Mouse (Mus musculus): ENCODE results near the gene Eepd1. TPM values are rescaled to one million over a fixed set of nuclear protein-coding genes. Genes with fewer than 3 reads are reported as not detected.

The Eepd1 gene
- polyA plus RNA-seq, 1 experiment from 2014 or later = 16.8 TPM

- Histone ChIP-seq H3K4me1 (replicated peaks; ENCODE audit: control insufficient read depth, insufficient read depth) (no peaks in the 10 kb centered on the region), H3K27me3 (ENCODE audit: control insufficient read depth, insufficient read depth, low read length) (no peaks in the 10 kb centered on the region), H3K9ac (ENCODE audit: low read length) (no peak overlapping the region), H3K4me3 (ENCODE audit: low read depth, low read length) (no peak overlapping the region), H3K4me2 (replicated peaks; ENCODE audit: low read depth) (no peak overlapping the region), H3K27ac (replicated peaks) (no peak overlapping the region), H3K36me3 (ENCODE audit: control insufficient read depth, insufficient read depth, low read length) (no peaks in the 10 kb centered on the region), H3K9me3 (ENCODE audit: control insufficient read depth, low read length) (no peaks in the 10 kb centered on the region)
- WGBS = 62% methylated on average over 7 of the region's 7 CpGs
- ATAC-seq (ENCODE audit: low FRiP score, low TSS enrichment) = no peak
- DNase-seq (ENCODE audit: low spot score) = no peak
- no peak for TF ChIP-seq CTCF (IDR thresholded peaks at IDR 0.05; ENCODE audit: low read depth)
- TF ChIP-seq EP300 (optimal IDR thresholded peaks at IDR 0.05) = no peak
Observed at GRCm38 (mm10) chr9:25527359-25528038, 46.2 kb downstream of the Eepd1 start.

DNA sequence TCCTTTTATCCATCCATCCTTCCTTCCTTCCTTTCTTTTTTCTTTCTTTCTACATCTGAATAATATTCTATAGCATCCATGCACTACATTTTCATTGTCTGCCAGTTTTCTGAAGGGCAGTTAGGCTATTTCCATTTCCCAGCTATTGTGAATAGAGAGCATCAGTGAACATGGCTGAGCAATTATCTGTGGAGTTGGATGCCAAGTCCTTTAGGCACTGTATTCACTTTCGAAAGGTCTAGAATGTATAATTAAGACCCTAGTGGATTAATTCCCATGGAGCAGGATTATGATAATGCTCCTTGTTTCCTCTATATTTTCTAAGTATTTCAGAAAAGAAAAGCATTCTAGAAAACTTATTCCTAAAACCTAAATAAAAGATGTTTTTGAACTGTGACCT, 50.3 kb downstream of the Eepd1 start:
- H3K36me3 ChIP-seq (ENCODE audit: control insufficient read depth, insufficient read depth, low read length) = no peaks in the 10 kb centered on the region
- H3K4me1 ChIP-seq (replicated peaks; ENCODE audit: control insufficient read depth, insufficient read depth) = no peaks in the 10 kb centered on the region
- ATAC-seq (ENCODE audit: low FRiP score, low TSS enrichment) = no peak
- no peak for DNase-seq (ENCODE audit: low spot score)
- no peaks in the 10 kb centered on the region for H3K27me3 ChIP-seq (ENCODE audit: control insufficient read depth, insufficient read depth, low read length)
- H3K9me3 ChIP-seq (ENCODE audit: control insufficient read depth, low read length) = no peaks in the 10 kb centered on the region
- no peak overlapping the region for H3K9ac ChIP-seq (ENCODE audit: low read length)
- 63% methylated on average over 1 of the region's 1 CpGs for WGBS
- no peak for TF ChIP-seq CTCF (IDR thresholded peaks at IDR 0.05; ENCODE audit: low read depth)
- H3K4me3 ChIP-seq (ENCODE audit: low read depth, low read length) = no peak overlapping the region
- H3K4me2 ChIP-seq (replicated peaks; ENCODE audit: low read depth) = no peak overlapping the region
- no peak overlapping the region for H3K27ac ChIP-seq (replicated peaks)

DNA sequence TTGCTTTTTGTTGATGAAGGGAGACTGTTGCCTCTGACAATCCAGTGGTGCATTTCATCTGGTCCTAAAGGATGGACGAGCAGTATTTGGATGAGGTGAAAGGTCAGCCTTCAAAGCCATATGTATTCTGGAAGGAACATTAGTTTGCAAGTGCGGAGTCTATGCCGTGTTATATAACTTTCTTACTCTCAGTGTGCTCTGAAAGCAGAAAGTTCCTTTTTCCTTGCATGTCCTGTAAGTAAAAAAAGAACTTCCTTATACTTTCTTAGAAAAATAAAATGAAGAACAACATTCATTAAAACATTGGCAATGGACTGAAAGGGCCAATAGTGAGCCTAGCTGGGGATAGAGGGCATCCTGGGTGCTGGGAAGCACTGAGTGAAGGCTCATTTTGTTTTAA, 50.8 kb downstream of the Eepd1 start:
- Histone ChIP-seq H3K9ac (ENCODE audit: low read length) (no peak overlapping the region), H3K4me3 (ENCODE audit: low read depth, low read length) (no peak overlapping the region), H3K27ac (replicated peaks) (no peak overlapping the region), H3K27me3 (ENCODE audit: control insufficient read depth, insufficient read depth, low read length) (no peaks in the 10 kb centered on the region), H3K4me2 (replicated peaks; ENCODE audit: low read depth) (no peak overlapping the region), H3K36me3 (ENCODE audit: control insufficient read depth, insufficient read depth, low read length) (no peaks in the 10 kb centered on the region), H3K4me1 (replicated peaks; ENCODE audit: control insufficient read depth, insufficient read depth) (no peaks in the 10 kb centered on the region), H3K9me3 (ENCODE audit: control insufficient read depth, low read length) (no peaks in the 10 kb centered on the region)
- no peak for TF ChIP-seq CTCF (IDR thresholded peaks at IDR 0.05; ENCODE audit: low read depth)
- TF ChIP-seq EP300 (optimal IDR thresholded peaks at IDR 0.05) = no peak
- DNase-seq (ENCODE audit: low spot score) = no peak
- no peak for ATAC-seq (ENCODE audit: low FRiP score, low TSS enrichment)
- WGBS = 56% methylated on average over 3 of the region's 3 CpGs

- Histone ChIP-seq H3K36me3 (ENCODE audit: control insufficient read depth, insufficient read depth, low read length) (no peaks in the 10 kb centered on the region), H3K4me2 (replicated peaks; ENCODE audit: low read depth) (no peak overlapping the region), H3K4me1 (replicated peaks; ENCODE audit: control insufficient read depth, insufficient read depth) (no peaks in the 10 kb centered on the region), H3K9ac (ENCODE audit: low read length) (no peak overlapping the region), H3K9me3 (ENCODE audit: control insufficient read depth, low read length) (no peaks in the 10 kb centered on the region), H3K4me3 (ENCODE audit: low read depth, low read length) (no peak overlapping the region), H3K27ac (replicated peaks) (no peak overlapping the region), H3K27me3 (ENCODE audit: control insufficient read depth, insufficient read depth, low read length) (no peaks in the 10 kb centered on the region)
- TF ChIP-seq EP300 (optimal IDR thresholded peaks at IDR 0.05) = no peak
- TF ChIP-seq CTCF (IDR thresholded peaks at IDR 0.05; ENCODE audit: low read depth) = no peak
- 62% methylated on average over 3 of the region's 3 CpGs for WGBS
- no peak for DNase-seq (ENCODE audit: low spot score)
- no peak for ATAC-seq (ENCODE audit: low FRiP score, low TSS enrichment)
Observed at GRCm38 (mm10) chr9:25535487-25535886, 54.1 kb downstream of the Eepd1 start.

DNA sequence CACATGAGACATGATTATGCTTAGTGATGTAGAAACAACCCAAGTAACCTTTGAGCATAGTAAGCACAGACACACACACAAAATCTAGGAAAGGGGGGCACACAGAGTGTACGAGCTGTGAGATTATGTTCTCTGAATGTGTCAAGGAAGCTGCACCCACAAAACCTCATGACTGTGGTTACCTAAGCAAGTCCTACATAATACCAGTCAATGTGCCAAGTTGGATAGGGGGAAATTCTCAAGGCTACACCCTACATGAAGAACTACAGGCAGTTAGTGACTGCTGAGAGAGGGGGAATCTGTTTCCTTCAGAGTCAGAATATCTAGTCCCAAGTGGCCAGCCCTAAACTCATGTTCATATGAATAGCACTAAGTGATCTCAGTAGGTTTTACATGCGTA, 58.1 kb downstream of the Eepd1 start:
- 85% methylated on average over 2 of the region's 2 CpGs for WGBS
- Histone ChIP-seq H3K27ac (replicated peaks) (no peak overlapping the region), H3K36me3 (ENCODE audit: control insufficient read depth, insufficient read depth, low read length) (no peaks in the 10 kb centered on the region), H3K4me2 (replicated peaks; ENCODE audit: low read depth) (no peak overlapping the region), H3K27me3 (ENCODE audit: control insufficient read depth, insufficient read depth, low read length) (no peaks in the 10 kb centered on the region), H3K4me3 (ENCODE audit: low read depth, low read length) (no peak overlapping the region), H3K9me3 (ENCODE audit: control insufficient read depth, low read length) (no peaks in the 10 kb centered on the region), H3K4me1 (replicated peaks; ENCODE audit: control insufficient read depth, insufficient read depth) (no peaks in the 10 kb centered on the region), H3K9ac (ENCODE audit: low read length) (no peak overlapping the region)
- DNase-seq (ENCODE audit: low spot score) (no peak), ATAC-seq (ENCODE audit: low FRiP score, low TSS enrichment) (no peak)
- TF ChIP-seq EP300 (optimal IDR thresholded peaks at IDR 0.05) (no peak), CTCF (IDR thresholded peaks at IDR 0.05; ENCODE audit: low read depth) (no peak)

DNA sequence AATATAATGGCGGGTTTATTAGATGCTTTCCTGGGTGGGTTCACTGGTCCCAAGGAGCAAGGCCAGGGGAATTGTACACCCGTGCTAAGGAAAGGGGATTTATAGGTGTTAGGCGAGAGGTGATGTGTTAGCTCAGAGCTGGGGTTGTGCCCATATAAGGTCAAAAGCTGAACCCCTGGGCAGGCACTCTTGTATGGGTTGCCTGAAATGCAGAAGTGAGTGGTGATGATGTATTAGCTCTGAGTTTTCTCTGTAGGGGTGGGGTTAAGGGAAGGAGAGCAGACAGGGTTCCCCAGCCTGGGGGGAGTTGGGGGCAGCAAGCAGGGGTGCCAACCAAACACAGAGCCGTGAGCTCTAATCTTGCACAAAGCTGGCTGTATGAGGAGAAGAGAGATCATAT, 60.0 kb downstream of the Eepd1 start:
- WGBS = 60% methylated on average over 4 of the region's 4 CpGs
- Histone ChIP-seq H3K9ac (ENCODE audit: low read length) (no peak overlapping the region), H3K4me1 (replicated peaks; ENCODE audit: control insufficient read depth, insufficient read depth) (no peaks in the 10 kb centered on the region), H3K36me3 (ENCODE audit: control insufficient read depth, insufficient read depth, low read length) (no peaks in the 10 kb centered on the region), H3K27ac (replicated peaks) (no peak overlapping the region), H3K27me3 (ENCODE audit: control insufficient read depth, insufficient read depth, low read length) (no peaks in the 10 kb centered on the region), H3K9me3 (ENCODE audit: control insufficient read depth, low read length) (no peaks in the 10 kb centered on the region), H3K4me2 (replicated peaks; ENCODE audit: low read depth) (no peak overlapping the region), H3K4me3 (ENCODE audit: low read depth, low read length) (no peak overlapping the region)
- DNase-seq (ENCODE audit: low spot score) (no peak), ATAC-seq (ENCODE audit: low FRiP score, low TSS enrichment) (no peak)
- no peak for TF ChIP-seq CTCF (IDR thresholded peaks at IDR 0.05; ENCODE audit: low read depth)
- no peak for TF ChIP-seq EP300 (optimal IDR thresholded peaks at IDR 0.05)

Measured in stomach, postnatal 0 days (tissue).